Mouse (Mus musculus) kidney, postnatal 0 days (tissue): Measurements from ENCODE around the gene AW011738. TPM values are rescaled to one million over a fixed set of nuclear protein-coding genes. Genes with fewer than 3 reads are reported as not detected.

Experiments
- ATAC-seq: fragments of 200-750 bp; cut with Nextera tagmentation; replicated peaks from 2 replicates; pipeline ENCODE4 v1.8.0; 2017; ENCODE audit warnings: low read depth, moderate number of reproducible peaks, moderate TSS enrichment, moderate library complexity; ENCODE audit not compliant: low FRiP score
- DNase-seq: peaks from one replicate; pipeline ENCODE4 v3.0.0-alpha.2; 2016; ENCODE audit warnings: low spot score
- H3K27ac ChIP-seq: fragments of 300-500 bp; sonication (generic); 2 replicates; pipeline ENCODE4 v1.5.1; 2014; ENCODE audit warnings: mild to moderate bottlenecking
- H3K27me3 ChIP-seq: fragments of 300-500 bp; sonication (generic); 2 replicates; pipeline ENCODE4 v1.6.1; 2014; ENCODE audit warnings: low read length, mixed read lengths; ENCODE audit not compliant: insufficient read depth
- H3K36me3 ChIP-seq: fragments of 300-500 bp; sonication (generic); 2 replicates; pipeline ENCODE4 v1.6.1; 2014; ENCODE audit warnings: low read length, mixed read lengths; ENCODE audit not compliant: insufficient read depth
- H3K4me1 ChIP-seq: fragments of 300-500 bp; sonication (generic); replicated peaks from 2 replicates; pipeline ENCODE4 v1.6.1; 2014; ENCODE audit warnings: antibody characterized with exemption, low read length, mixed read lengths; ENCODE audit not compliant: insufficient read depth
- H3K4me2 ChIP-seq: fragments of 300-500 bp; sonication (generic); 2 replicates; pipeline ENCODE4 v1.6.1; 2014; ENCODE audit warnings: mild to moderate bottlenecking, low read length, moderate library complexity, mixed read lengths
- H3K4me3 ChIP-seq: fragments of 300-500 bp; sonication (generic); replicated peaks from 2 replicates; pipeline ENCODE4 v1.5.1; 2014; ENCODE audit warnings: low read depth, low read length
- H3K9ac ChIP-seq: fragments of 300-500 bp; sonication (generic); 2 replicates; pipeline ENCODE4 v1.6.1; 2014; ENCODE audit warnings: low read depth, low read length
- H3K9me3 ChIP-seq: fragments of 300-500 bp; sonication (generic); replicated peaks from 2 replicates; pipeline ENCODE4 v1.6.1; 2016; ENCODE audit warnings: low read length, inconsistent platforms, mixed read lengths
- CTCF ChIP-seq: IDR thresholded peaks from 2 replicates; pipeline ENCODE4 v1.5.1; 2016; ENCODE audit warnings: antibody characterized with exemption, low read depth, mild to moderate bottlenecking, moderate library complexity
- WGBS: fragments of 180-500 bp; shearing (Covaris S2); extraction: QIAGEN DNeasy Blood & Tissue Kit; methylation state at CpG from one replicate; pipeline ENCODE4 v1.1.7; 2014; 5-methylcytosine and 5-hydroxymethylcytosine counted together
- polyA plus RNA-seq: library from polyadenylated mRNA; unstranded; fragments of >200 nt; fragmentation: Nextera tagmentation; extraction: Ambion mirVana; gene quantifications from 2 replicates; pipeline ENCODE4 v1.2.1, GENCODE M21; 2015

AW011738 gene
- polyA plus RNA-seq, 1 experiment from 2014 or later, result 4.8 TPM

DNA sequence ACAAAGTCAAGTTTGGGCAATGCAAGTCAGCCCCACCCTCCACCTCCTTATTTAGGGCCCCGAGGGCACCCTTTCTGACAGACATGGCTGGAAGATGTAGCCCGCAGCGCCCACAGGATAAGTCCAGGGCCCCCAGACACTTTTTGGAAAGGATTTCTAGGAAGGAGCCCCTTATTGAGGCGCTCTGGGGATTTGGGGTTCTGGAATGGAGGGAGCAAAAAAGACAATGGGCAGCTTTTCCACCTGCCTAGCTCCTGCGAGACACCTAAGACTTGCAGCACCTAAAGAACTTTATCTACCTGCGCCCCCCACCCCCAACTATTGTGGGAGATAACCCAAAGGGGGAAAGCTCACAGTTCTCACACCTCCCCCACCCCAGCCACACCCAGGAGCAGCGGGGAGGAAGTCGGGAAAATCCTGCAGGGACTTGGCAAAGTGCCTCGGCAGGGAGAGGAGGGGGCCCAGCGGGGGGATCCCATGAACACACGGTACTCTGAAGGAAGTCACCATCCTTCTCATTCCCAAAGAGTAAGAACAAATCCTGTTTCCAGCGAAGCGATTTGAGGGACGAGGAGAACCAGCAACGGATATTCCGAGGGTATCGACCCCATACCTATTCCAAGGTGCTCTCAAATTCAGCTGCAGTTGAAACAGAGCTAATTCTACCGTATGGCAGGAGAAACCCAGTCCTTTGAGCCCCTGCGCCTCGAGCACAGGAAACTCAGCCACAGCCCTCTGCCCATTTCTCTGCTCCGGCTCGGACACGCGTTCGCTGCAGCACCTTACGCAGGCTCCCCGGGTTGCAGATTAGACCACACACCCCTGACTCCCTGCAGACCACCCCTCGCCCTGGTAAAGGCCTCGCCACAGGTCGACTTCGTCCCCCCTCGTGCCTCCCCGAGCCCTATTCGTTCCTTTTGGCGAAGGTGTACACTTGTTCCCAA, 6.9 kb upstream of the AW011738 start:
- ATAC-seq, result no peak
- Histone ChIP-seq H3K36me3 (0 out of 2 replicates have a peak, but pooled peaks cover 10% of the 10 kb centered on the region), H3K9me3 (no peaks in the 10 kb centered on the region), H3K4me2 (peak overlapping the region; percentile 96), H3K4me3 (peak overlapping the region; percentile 96), H3K27ac (peak overlapping the region; percentile 86), H3K27me3 (no peaks in the 10 kb centered on the region), H3K9ac (peak overlapping the region; percentile 90), H3K4me1 (peaks cover 40% of the 10 kb centered on the region)
- WGBS, result 5% methylated on average over 35 of the region's 35 CpGs
- TF ChIP-seq CTCF, result no peak
- DNase-seq, result peak; percentile 74

DNA sequence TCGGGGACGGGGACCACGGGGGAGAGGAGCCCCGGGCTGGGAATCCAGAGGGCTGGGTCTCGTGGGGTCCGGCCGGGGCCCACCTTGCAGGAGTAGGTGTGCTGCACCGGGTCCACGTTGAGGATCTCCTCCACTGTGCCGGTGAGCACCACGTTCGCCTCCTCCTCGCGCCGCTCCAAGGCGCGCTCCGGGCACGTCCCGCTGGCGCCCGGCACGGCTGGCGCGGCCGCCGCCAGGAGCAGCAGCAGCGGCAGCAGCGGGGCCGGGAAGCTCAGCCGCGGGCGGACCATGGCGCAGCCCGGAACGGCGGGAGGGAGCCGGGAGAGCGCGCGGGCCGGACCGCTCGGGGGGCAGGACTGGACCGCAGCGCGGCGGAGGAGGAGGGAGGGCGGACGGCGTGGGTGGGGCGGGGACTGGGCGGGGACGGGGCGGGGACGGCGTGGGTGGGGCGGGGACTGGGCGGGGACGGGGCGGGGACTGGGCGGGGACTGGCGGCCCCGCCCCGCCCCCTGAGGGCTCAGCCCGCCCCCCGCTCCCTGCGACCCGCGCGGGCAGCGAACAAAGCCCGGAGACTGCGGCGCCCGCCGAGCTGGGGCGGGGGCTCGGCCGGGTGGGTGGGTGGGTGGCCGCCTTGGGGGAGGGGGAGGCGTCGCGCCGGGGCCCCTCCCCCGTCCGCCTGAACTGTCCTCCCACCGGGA, 5.8 kb upstream of the AW011738 start, which contains the start of gene Agrn:
Gene Agrn (minus strand): TSS at position 358 of the 698 bp plus-strand sequence.
- DNase-seq, result no peak
- 0 out of 2 replicates have a peak, but pooled peaks cover 5% of the 10 kb centered on the region for H3K36me3 ChIP-seq
- peak within 1 kb of the TSS; percentile 93 for H3K27ac ChIP-seq
- WGBS, result under 1% methylated on average over 44 of the region's 88 CpGs
- peak within 1 kb of the TSS; percentile 90 for H3K9ac ChIP-seq
- H3K4me2 ChIP-seq, result peak within 1 kb of the TSS; percentile 96
- ATAC-seq, result peak; percentile 74
- H3K9me3 ChIP-seq, result no peaks in the 10 kb centered on the region
- no peaks in the 10 kb centered on the region for H3K27me3 ChIP-seq
- peaks cover 31% of the 10 kb centered on the region for H3K4me1 ChIP-seq
- TF ChIP-seq CTCF, result no peak
- H3K4me3 ChIP-seq, result peak within 1 kb of the TSS; percentile 96

DNA sequence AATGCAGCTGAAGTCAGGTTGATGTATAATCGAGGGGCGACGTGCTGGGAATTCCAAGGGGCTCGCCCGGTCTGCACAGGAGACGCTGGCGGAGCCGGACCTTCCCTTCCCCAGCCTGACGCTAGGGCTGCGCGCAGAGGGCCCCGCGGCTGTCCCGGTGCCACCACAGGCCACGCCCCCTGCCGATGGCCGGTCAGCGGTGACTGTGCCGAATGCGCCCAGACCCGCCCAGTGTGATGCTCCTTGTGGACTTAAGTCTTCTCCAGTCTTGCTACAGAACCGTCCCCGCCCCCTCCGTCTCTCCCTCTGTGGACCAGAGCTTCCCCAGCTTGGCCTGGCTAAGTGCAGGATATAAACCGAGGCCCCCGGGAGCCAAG, 5.3 kb upstream of the AW011738 start:
- DNase-seq (peak; percentile 97), ATAC-seq (peak; percentile 94)
- under 1% methylated on average over 26 of the region's 26 CpGs for WGBS
- peak overlapping the region; percentile 53 for H3K4me2 ChIP-seq
- H3K4me1 ChIP-seq, result peaks cover 30% of the 10 kb centered on the region
- no peaks in the 10 kb centered on the region for H3K27me3 ChIP-seq
- H3K9ac ChIP-seq, result peak overlapping the region; percentile 65
- peak overlapping the region; percentile 93 for H3K27ac ChIP-seq
- no peaks in the 10 kb centered on the region for H3K36me3 ChIP-seq
- H3K9me3 ChIP-seq, result no peaks in the 10 kb centered on the region
- peak overlapping the region; percentile 96 for H3K4me3 ChIP-seq
- peak; percentile 58 for TF ChIP-seq CTCF

DNA sequence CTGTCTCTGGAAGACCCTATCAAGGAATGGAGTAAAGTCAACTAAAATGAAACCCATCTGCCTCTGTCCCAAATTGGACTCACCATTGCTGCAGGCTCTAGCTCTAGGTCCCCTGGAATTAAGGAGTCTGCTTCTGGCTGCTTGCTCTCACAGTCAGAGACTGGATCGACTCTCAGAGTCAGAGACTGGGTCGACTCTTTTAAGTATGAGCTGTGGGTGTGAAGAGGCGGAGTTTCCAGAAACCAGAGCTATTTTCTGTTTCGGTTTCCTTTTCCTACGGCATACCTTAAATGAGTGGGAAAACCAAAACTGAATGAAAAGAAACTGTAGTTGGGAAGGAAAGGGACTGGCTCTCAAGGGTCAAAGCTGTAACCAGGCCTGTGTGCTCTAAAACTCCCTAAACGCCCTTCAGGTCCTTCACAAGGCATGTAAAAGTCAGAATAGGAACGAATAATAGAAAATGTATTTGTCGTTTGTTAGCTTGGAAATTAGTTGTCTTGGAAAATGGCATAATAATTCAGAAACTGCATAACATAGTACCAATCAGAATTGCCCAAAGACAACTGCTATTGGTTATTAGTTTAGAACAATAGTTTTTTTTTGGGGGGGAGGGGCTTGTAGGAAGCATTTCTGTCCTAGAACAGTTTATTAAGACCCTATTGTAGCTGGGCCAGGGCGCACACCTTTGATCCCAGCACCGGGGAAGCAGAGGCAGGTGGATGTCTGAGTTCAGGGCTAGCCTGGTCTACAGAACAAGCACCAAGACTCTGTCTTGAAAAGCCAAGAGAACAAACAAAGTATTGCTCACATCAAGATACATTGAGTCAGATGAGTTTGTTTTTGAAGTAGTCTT, 2.3 kb upstream of the AW011738 start, which contains the start of gene Isg15:
Gene Isg15 (minus strand): TSS at position 196 of the 853 bp plus-strand sequence.
- Histone ChIP-seq H3K9ac (no peak within 1 kb of the TSS), H3K36me3 (no peaks in the 10 kb centered on the region), H3K27ac (no peak within 1 kb of the TSS; the same call in 1 of the 2 replicates), H3K4me3 (peak within 1 kb of the TSS; percentile 20), H3K9me3 (no peaks in the 10 kb centered on the region), H3K4me2 (peak within 1 kb of the TSS; percentile 47), H3K4me1 (peaks cover 13% of the 10 kb centered on the region), H3K27me3 (no peaks in the 10 kb centered on the region)
- DNase-seq, result peak; percentile 76
- no peak for TF ChIP-seq CTCF
- no peak for ATAC-seq
- 49% methylated on average over 10 of the region's 10 CpGs for WGBS

DNA sequence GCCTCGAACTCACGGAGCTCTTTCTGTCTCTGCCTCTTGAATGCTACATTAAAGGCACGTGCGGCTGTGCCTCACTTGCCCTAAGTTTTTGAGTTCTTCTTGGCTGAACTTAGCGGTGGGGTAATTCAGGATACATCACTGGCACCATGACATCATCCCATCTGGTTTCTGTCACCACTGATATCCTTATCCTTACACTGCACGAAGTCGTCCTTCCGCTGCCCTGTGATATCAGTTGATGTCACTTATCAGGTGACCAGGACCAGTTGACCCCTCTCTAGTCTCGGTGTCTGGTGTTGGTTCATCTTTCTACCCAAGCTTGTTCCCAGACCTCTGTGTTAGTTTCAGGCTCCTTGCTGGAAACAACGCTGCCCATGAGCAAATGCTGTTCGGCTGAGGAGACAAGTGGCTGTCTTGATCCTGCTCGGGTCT, 626 bp upstream of the AW011738 start:
- WGBS, result 44% methylated on average over 12 of the region's 12 CpGs
- no peak for DNase-seq
- no peaks in the 10 kb centered on the region for H3K36me3 ChIP-seq
- ATAC-seq, result no peak
- peak overlapping the region; percentile 66 for H3K4me3 ChIP-seq
- H3K27ac ChIP-seq, result peak overlapping the region; percentile 88; the same call in 1 of the 2 replicates
- no peaks in the 10 kb centered on the region for H3K27me3 ChIP-seq
- no peaks in the 10 kb centered on the region for H3K9me3 ChIP-seq
- no peak for TF ChIP-seq CTCF
- H3K4me2 ChIP-seq, result peak overlapping the region; percentile 98
- peaks cover 9% of the 10 kb centered on the region; the same call in 1 of the 2 replicates for H3K4me1 ChIP-seq
- peak overlapping the region; percentile 73 for H3K9ac ChIP-seq
